Mouse (Mus musculus) kidney, postnatal 0 days (tissue): Measurements from ENCODE around the gene C8a. TPM values are rescaled to one million over a fixed set of nuclear protein-coding genes. Genes with fewer than 3 reads are reported as not detected.

Experiments
- ATAC-seq: fragments of 200-750 bp; cut with Nextera tagmentation; replicated peaks from 2 replicates; pipeline ENCODE4 v1.8.0; 2017; ENCODE audit warnings: low read depth, moderate number of reproducible peaks, moderate TSS enrichment, moderate library complexity; ENCODE audit not compliant: low FRiP score
- DNase-seq: peaks from one replicate; pipeline ENCODE4 v3.0.0-alpha.2; 2016; ENCODE audit warnings: low spot score
- H3K27ac ChIP-seq: fragments of 300-500 bp; sonication (generic); 2 replicates; pipeline ENCODE4 v1.5.1; 2014; ENCODE audit warnings: mild to moderate bottlenecking
- H3K27me3 ChIP-seq: fragments of 300-500 bp; sonication (generic); 2 replicates; pipeline ENCODE4 v1.6.1; 2014; ENCODE audit warnings: low read length, mixed read lengths; ENCODE audit not compliant: insufficient read depth
- H3K36me3 ChIP-seq: fragments of 300-500 bp; sonication (generic); 2 replicates; pipeline ENCODE4 v1.6.1; 2014; ENCODE audit warnings: low read length, mixed read lengths; ENCODE audit not compliant: insufficient read depth
- H3K4me1 ChIP-seq: fragments of 300-500 bp; sonication (generic); replicated peaks from 2 replicates; pipeline ENCODE4 v1.6.1; 2014; ENCODE audit warnings: antibody characterized with exemption, low read length, mixed read lengths; ENCODE audit not compliant: insufficient read depth
- H3K4me2 ChIP-seq: fragments of 300-500 bp; sonication (generic); 2 replicates; pipeline ENCODE4 v1.6.1; 2014; ENCODE audit warnings: mild to moderate bottlenecking, low read length, moderate library complexity, mixed read lengths
- H3K4me3 ChIP-seq: fragments of 300-500 bp; sonication (generic); replicated peaks from 2 replicates; pipeline ENCODE4 v1.5.1; 2014; ENCODE audit warnings: low read depth, low read length
- H3K9ac ChIP-seq: fragments of 300-500 bp; sonication (generic); 2 replicates; pipeline ENCODE4 v1.6.1; 2014; ENCODE audit warnings: low read depth, low read length
- H3K9me3 ChIP-seq: fragments of 300-500 bp; sonication (generic); replicated peaks from 2 replicates; pipeline ENCODE4 v1.6.1; 2016; ENCODE audit warnings: low read length, inconsistent platforms, mixed read lengths
- CTCF ChIP-seq: IDR thresholded peaks from 2 replicates; pipeline ENCODE4 v1.5.1; 2016; ENCODE audit warnings: antibody characterized with exemption, low read depth, mild to moderate bottlenecking, moderate library complexity
- WGBS: fragments of 180-500 bp; shearing (Covaris S2); extraction: QIAGEN DNeasy Blood & Tissue Kit; methylation state at CpG from one replicate; pipeline ENCODE4 v1.1.7; 2014; 5-methylcytosine and 5-hydroxymethylcytosine counted together
- polyA plus RNA-seq: library from polyadenylated mRNA; unstranded; fragments of >200 nt; fragmentation: Nextera tagmentation; extraction: Ambion mirVana; gene quantifications from 2 replicates; pipeline ENCODE4 v1.2.1, GENCODE M21; 2015

C8a gene
- polyA plus RNA-seq, 1 experiment from 2014 or later: 0.09 TPM

DNA sequence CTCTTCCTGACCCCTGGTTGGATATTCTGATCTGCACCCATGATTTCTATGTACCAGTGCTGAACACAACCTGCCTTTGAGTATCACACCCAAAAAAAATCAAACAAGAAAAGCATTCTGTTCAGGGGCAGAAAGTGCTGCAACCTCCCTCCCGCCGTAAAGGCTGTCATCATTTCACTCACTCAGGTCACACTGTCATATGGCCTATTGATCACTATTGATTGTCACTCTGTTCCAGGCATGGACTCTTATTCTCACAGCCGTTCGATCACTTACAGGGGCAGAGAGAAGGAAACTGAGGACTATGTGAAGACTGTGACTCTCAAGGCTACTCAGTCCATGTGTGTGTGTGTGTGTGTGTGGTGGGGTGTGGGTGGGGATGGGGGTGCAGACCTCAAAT is 108.0 kb downstream of the C8a start:
- H3K4me2 ChIP-seq: no peak overlapping the region
- ATAC-seq (no peak), DNase-seq (no peak)
- H3K4me3 ChIP-seq: no peak overlapping the region
- 90% methylated on average over 4 of the region's 4 CpGs for WGBS
- no peak overlapping the region for H3K27ac ChIP-seq
- no peaks in the 10 kb centered on the region for H3K4me1 ChIP-seq
- no peak overlapping the region for H3K9ac ChIP-seq
- no peak for TF ChIP-seq CTCF
- no peaks in the 10 kb centered on the region for H3K27me3 ChIP-seq
- no peaks in the 10 kb centered on the region for H3K9me3 ChIP-seq
- H3K36me3 ChIP-seq: no peaks in the 10 kb centered on the region

DNA sequence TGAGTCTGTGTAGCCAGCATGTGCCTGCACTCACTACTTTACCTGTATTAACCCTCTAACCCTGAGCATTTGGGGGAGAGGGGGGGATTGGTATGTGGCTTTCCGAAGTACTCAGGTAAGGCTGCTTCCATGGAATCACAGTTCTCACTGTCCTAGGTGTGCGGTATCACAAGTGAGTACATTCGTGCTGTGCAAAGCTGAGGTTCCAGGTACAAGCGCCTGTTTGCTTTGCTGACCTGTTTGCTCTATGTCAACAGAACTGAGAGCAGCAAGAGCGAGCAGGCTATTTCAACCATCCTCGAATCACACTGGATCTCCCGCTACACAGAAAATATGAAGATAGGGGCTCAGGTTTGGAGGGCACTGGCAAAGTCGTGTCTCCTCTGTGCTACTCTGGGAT is 110.1 kb downstream of the C8a start, which contains the start of gene C8b:
Gene C8b (plus strand): TSS at position 253 of the 400 bp plus-strand sequence.
- Histone ChIP-seq H3K9ac (no peak within 1 kb of the TSS), H3K4me2 (no peak within 1 kb of the TSS), H3K4me1 (no peaks in the 10 kb centered on the region), H3K27me3 (no peaks in the 10 kb centered on the region), H3K9me3 (no peaks in the 10 kb centered on the region), H3K27ac (no peak within 1 kb of the TSS), H3K36me3 (no peaks in the 10 kb centered on the region), H3K4me3 (no peak within 1 kb of the TSS)
- 95% methylated on average over 8 of the region's 8 CpGs for WGBS
- DNase-seq (no peak), ATAC-seq (no peak)
- no peak for TF ChIP-seq CTCF

Other genes with a start within 250 kb of the C8a start
- gene C8b, start 110.1 kb downstream of the C8a start, polyA plus RNA-seq: not detected in 2 replicates
- not detected in 2 replicates for gene Gm17662, start 19.1 kb downstream of the C8a start, polyA plus RNA-seq
- gene Fyb2, start 37.1 kb upstream of the C8a start, polyA plus RNA-seq: 0.87 and 1.0 TPM in 2 replicates
- 14.0 and 15.3 TPM in 2 replicates for gene Prkaa2, start 233.5 kb upstream of the C8a start, polyA plus RNA-seq